Mouse (Mus musculus) kidney, postnatal 25 days (tissue): Measurements from ENCODE around the gene Sh3bgr.
A peak's percentile ranks its signal among the peaks of the same experiment; 100 is the strongest.

Experiments used
- DNase-seq, 2 experiments: peaks; one replicate each; pipeline ENCODE4 v3.0.0; 2021; ENCODE audit warnings: mixed read lengths in 2 of 2

Gene Sh3bgr

GRCm38 (mm10) chr16:96199913-96200701 is at the start of gene Sh3bgr:
TSS of gene Sh3bgr (plus strand) at chr16:96200450.
- DNase-seq = peak; percentile 80 to 90

DNA sequence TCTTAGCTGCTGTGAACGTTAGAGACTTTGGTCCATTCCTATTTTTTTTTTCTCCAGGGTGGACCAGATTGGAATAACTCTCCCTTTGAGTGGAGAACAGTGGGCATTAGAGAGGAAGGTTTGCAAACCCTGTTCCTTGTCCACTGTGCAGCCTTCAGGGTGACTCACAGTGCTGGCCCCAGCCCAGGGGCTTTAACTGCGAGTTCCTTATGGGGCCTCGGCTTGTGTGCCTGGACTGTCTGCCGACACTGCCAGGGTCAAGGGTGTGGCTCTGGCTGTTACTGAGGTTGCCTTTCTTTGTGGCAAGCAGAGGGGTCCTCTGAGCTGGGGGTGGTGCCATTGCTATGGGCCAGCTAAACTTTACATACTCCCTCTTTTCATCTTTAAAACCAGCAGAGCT is 49.3 kb upstream of the Sh3bgr start:
- no peak for DNase-seq

DNA sequence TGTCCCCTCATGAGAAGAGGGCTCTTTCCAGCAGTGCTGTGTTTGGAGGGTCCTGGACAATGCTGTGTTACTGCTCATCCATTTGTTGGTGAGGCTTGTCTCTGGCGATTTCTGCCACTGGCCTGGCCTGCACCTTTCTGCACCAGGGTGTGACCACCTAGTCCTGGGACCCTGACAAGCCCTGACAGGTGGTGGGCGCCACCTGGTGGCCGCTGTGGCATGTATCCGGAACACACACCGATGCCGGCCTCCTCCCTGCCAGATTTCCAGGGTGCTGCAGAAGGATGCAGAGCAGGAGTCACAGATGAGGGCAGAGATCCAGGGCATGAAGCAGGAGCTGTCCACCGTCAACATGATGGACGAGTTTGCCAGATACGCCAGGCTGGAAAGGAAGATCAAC is 48.7 kb upstream of the Sh3bgr start:
- DNase-seq = peak; percentile 81 to 86

DNA sequence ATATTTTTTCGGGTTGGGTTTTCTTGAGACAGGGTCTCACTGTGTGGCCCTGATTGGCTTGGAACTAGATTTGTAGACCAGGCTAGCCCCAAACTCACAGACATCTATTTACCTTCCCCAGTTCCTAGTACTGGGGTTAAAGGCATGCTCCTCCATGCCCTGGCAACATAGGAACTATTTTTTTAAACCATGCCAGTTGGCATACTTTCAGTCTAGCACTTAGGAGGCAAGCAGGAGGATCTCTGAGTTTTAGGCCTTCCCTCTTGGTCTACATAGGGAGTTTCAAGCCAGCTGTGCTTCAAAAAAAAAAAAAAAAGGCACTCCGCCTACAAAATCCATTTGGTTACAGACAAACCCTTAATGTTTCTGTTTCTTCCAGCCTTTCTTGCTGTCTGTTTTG is 45.8 kb upstream of the Sh3bgr start:
- DNase-seq = no peak

DNA sequence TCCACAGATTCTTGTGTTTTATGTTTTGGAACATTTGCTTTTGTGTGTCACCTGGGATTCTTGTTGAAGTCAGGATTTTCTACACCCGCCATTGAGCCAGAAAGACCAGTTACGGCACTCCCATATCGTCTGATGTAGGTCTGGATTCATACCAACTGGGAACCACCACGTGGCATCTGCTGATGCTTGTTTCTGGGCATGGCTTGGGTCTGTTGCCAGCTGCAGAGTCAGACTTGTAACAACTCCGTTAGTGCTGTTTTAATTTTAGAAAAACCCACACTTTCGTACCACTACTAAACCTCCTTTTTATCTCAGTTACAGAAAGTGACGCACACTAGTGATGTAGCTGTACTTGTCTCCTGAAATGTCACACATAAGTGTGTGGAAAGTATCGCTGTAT is 44.2 kb upstream of the Sh3bgr start:
- DNase-seq = no peak

DNA sequence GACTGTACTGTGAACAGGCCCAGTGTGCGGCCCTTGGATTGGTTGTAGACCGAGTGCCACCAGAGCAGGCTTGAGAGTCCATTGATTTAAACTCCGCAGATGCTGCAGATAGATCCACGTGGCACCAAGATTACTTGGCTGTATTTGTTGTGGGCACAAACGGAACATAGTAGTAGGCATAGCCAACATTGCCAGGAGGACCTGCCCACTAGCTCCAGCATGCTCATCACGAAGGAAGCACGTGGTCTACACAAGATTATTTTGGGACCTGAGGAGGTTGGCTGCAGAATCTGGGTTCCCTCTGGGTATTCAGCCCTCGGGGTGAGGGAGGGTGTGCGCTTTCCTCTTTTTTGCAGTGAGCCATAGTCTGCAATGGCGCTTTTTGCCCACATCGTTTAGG is 43.1 kb upstream of the Sh3bgr start:
- DNase-seq = no peak

DNA sequence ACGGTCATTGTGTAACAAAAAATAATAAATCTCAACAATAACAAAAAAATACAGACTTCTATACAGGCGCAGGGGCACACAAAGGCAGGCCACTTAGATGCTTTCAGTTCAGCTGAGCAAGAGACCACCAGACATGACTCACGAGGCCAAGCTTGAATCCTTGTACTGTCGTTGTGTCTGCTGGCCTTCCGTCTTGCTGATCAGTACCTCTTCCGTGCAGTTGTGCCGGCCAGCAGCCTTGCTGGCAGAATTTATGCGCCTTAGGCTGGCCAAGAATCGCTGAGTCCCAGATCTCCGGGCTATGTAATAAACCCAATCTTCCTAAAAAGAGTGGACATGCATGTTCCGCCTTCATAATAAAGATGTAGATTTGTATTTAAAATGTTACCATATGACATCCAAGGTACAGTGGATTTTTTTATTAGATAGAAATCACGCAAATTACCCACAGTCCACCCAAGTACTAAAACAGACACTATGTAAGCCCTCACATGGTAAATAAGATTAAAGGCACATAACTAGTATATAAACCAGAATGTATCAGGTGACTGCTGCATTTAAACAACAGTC is 41.7 kb upstream of the Sh3bgr start:
- no peak for DNase-seq

DNA sequence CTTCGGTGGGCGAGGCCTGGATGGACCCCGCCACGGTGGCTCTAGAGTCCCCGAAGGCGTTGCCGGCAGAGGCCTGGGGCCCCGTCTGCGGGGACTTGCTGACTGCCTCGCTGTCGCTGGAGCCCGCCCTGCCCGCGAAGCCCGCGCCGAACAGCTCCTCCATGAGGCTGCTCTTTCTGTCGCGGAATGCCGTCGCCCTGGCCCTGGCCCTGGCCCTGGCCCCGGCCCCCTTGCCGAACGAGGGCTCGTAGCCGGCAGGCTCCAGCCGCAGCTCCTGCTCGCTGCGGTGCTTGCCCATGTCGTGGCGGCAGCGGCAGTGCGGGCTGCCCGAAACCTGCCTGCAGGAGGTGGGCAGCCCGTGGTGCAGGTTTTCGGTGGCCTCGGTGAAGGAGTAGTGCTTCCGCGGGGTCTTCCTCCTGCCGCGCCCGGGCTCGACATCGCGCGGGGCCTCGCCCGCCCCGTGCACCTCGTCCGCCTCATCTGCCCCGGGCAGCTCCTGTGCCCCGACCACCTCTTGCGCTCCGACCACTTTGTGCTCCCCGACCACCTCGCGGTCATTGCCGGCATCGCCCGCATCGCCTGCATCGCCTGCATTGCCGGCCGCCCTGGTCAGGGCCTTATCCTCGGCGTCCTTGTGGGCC is 41.0 kb upstream of the Sh3bgr start:
- DNase-seq = peak; percentile 55 to 67

GRCm38 (mm10) chr16:96159794-96160346 is 40.4 kb upstream of the Sh3bgr start:
- no peak for DNase-seq

DNA sequence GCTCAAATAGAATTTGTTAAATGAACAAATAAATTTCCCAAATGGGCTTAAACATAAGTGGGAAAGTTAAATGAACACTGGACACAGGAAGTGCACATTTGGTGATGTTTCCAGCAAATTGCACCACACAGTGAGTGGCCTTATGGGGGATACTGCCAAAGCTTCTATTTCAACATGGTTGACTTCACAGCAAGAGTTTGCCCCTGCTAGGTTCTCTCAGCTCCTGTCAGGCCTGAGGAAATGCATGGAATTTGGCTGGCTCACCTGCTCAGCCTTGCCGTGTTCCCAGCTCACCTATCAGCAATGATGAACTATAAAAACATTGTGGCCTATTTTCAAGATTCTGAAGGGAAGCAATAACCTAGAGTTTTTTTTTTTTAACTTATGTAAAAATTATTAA is 39.3 kb upstream of the Sh3bgr start:
- DNase-seq = no peak

- no peak for DNase-seq
These were observed 38.9 kb upstream of the Sh3bgr start for GRCm38 (mm10) chr16:96161336-96161735.

GRCm38 (mm10) chr16:96165723-96166264 is 34.5 kb upstream of the Sh3bgr start:
- no peak for DNase-seq

GRCm38 (mm10) chr16:96168837-96169236 is 31.4 kb upstream of the Sh3bgr start:
- DNase-seq = no peak

- no peak for DNase-seq
These were observed 26.6 kb upstream of the Sh3bgr start for GRCm38 (mm10) chr16:96173648-96174047.

- no peak for DNase-seq
These were observed 24.9 kb upstream of the Sh3bgr start for GRCm38 (mm10) chr16:96175399-96175798.

GRCm38 (mm10) chr16:96179156-96179555 is 21.1 kb upstream of the Sh3bgr start:
- no peak for DNase-seq

GRCm38 (mm10) chr16:96187619-96188018 is 12.6 kb upstream of the Sh3bgr start:
- DNase-seq = no peak

- peak; percentile 99 to 100 for DNase-seq
These were observed 8.4 kb upstream of the Sh3bgr start, which contains the start of gene Lca5l for GRCm38 (mm10) chr16:96191531-96192506. TSS of gene Lca5l (minus strand) at chr16:96192271.

DNA sequence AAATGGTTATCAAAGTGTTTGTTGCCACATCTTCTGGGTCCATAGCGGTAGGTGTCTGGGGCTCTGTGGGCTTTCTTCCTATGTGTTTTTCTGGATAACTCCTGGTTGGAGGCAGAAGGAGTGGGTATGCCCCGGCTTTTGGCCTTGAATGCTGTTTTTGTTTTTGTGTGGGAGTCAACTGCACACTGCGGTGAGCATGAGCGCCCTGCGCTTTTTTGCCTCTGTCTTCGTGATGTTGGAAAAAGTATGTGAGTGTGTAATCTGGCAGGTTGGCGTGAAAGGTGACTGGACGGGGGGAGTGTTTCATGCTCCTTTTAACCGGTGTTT is 415 bp downstream of the Sh3bgr start:
- DNase-seq = no peak

DNA sequence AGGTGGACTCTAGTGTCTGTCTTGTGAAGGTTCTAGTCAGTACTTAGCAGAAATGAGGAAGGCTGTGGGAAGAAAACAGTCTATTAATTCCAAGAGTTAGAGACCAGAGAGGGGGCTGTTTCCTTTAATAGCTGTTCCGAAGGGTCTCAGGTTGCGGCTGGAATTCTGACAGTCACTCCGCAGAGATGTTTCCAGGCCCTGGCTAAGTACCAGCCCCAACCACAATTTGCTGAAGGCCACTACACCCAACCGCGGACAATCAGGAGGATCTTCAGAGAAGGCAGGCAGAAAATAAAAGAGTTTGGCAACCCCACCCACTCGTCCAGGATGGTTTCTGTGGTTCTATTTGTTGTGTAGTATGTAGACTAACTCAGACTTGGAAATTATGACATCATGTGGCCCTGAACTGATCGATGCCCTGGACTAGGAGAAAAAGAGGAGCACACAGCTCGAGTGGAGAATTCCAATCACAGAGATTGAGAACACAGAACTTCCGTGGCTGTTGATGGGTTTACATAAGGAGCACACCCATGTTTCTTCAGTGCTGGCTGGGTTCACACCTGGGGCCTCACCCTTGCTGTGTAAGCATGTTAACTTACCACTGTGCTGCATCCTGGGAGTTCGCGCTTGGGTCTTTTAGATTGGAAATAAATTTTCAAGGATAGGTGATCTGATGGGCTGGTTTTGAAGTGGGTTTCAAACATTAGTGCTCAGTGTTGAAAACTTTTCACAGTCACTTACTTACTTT is 1.4 kb downstream of the Sh3bgr start:
- DNase-seq = no peak

DNA sequence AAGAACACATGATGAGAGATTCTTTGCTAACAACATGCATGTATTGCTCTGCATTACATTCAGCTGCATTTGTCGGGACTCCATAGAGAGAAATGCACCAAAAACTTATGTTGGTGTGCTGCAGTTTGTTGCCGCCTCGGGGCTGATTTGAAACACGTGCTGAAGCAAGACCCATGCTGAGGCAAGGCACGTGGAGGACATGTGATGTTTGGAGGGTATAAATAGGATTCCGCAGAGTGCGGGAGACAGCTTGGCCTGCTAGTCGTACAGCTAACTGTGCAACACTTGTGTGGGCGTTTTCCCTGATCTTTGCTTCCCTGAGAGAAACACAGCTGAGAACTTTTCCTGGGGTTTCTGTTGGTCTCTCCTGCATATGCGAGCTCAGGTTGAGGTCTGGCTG is 9.5 kb downstream of the Sh3bgr start:
- no peak for DNase-seq

DNA sequence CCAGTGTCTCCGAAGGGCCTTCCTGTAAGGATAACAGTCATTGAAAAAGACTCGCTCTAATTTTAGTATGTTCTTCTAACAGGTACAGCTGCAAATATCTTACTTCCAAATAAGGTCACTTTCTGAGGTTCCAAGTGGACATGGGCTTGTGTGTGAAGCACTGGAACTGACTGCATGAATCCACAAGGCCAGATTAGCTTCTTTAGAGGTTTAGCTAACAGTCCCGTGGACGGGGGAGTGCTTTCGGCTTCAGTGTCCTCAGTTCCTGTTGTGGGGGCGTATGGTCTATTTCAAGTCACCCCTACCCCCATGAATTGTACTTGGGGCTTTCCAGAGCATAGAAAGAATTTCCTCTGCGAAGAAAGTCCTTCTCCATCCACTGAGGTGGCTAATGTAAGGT is 10.6 kb downstream of the Sh3bgr start:
- no peak for DNase-seq
